Mouse (Mus musculus): ENCODE results near the gene Nfix.

GRCm38 (mm10) chr8:84839875-84840247 lies 39.7 kb upstream of the Nfix start:
- TF ChIP-seq POLR2A (IDR thresholded peaks at IDR 0.05; ENCODE audit: extremely low read depth, insufficient read depth, low read length) (no peak), CTCF (IDR thresholded peaks at IDR 0.05; ENCODE audit: extremely low read depth, insufficient read depth, low read length) (no peak)

All from cortical plate, adult 2 months (tissue).